Mouse (Mus musculus): ENCODE measurements around the gene Tex37.

- TF ChIP-seq EP300 (optimal IDR thresholded peaks at IDR 0.05) = no peak
- TF ChIP-seq CTCF (IDR thresholded peaks at IDR 0.05; ENCODE audit: low read depth) = no peak
Measured at GRCm38 (mm10) chr6:70918827-70919226, at the start of gene Tex37.

Data from stomach, postnatal 0 days (tissue).